ENCODE assay signal across 8 mouse cellular contexts in genomic region chr13:22015479-22016450, GRCm38 (mm10). TPM values are rescaled to one million over a fixed set of nuclear protein-coding genes. Genes with fewer than 3 reads are reported as not detected.
DNase-seq lines count a peak whose midpoint lies in the region; ATAC-seq and TF ChIP-seq lines count a peak whose summit lies in the region.

No protein-coding gene starts in this region.

- no peak for ATAC-seq in midbrain, embryonic 15.5 days (replicated peaks)

- H3K9me3 ChIP-seq in midbrain, embryonic 10.5 days (replicated peaks) = 0 out of 2 replicates have a peak, but pooled peaks cover 2% of the 10 kb centered on the region
- 0 out of 2 replicates have a peak, but pooled peaks cover 4% of the 10 kb centered on the region for H3K9me3 ChIP-seq in midbrain, embryonic 15.5 days

- peaks cover 85% of the 10 kb centered on the region for H3K27me3 ChIP-seq in midbrain, embryonic 10.5 days (ENCODE audit: low read depth, poor library complexity, severe bottlenecking)
- peaks cover 77% of the 10 kb centered on the region for H3K27me3 ChIP-seq in midbrain, embryonic 15.5 days (replicated peaks)

- TF ChIP-seq CTCF in left cerebral cortex, adult 2 months (IDR thresholded peaks at IDR 0.05) = peak; percentile 21

- DNase-seq in midbrain, embryonic 10.5 days (ENCODE audit: low spot score) = peak; percentile 85
- peak; percentile 60 for DNase-seq in cerebellum, adult 9-10 months
- DNase-seq in gastrocnemius, adult 18-20 months (ENCODE audit: low spot score) = peak; percentile 74
- peak; percentile 96 for DNase-seq in hindlimb bud, embryonic 11.5 days (ENCODE audit: extremely low spot score, low read depth, low spot score)
- DNase-seq in left cerebral cortex, adult 2 months (ENCODE audit: extremely low spot score in 1 of 2, low spot score in 2 of 2) = peak; percentile 56 to 70
- peak; percentile 87 for DNase-seq in lung, postnatal 36 days
- DNase-seq in spleen, adult 18-20 months = peak; percentile 59 to 78

- peaks cover 21% of the 10 kb centered on the region for H3K4me1 ChIP-seq in midbrain, embryonic 10.5 days
- H3K4me1 ChIP-seq in midbrain, embryonic 15.5 days = peaks cover 14% of the 10 kb centered on the region

- H3K27ac ChIP-seq in midbrain, embryonic 10.5 days (replicated peaks) = no peak overlapping the region
- no peak overlapping the region for H3K27ac ChIP-seq in midbrain, embryonic 15.5 days
- H3K27ac ChIP-seq in left cerebral cortex, adult 2 months = no peak overlapping the region

- peak overlapping the region; percentile 20 for H3K4me3 ChIP-seq in midbrain, embryonic 10.5 days
- no peak overlapping the region for H3K4me3 ChIP-seq in midbrain, embryonic 15.5 days
- no peak overlapping the region for H3K4me3 ChIP-seq in left cerebral cortex, adult 2 months

- WGBS in midbrain, embryonic 10.5 days = 16% methylated on average over 27 of the region's 27 CpGs
- WGBS in midbrain, embryonic 15.5 days = 14% methylated on average over 27 of the region's 27 CpGs

- H3K9ac ChIP-seq in midbrain, embryonic 15.5 days = no peak overlapping the region

- intact Hi-C loops in left cerebral cortex, adult 2 months (cut with DNase I) = loop anchor here (2.0 kb wide), 1 partner anchor 21 kb away; no protein-coding TSS in a partner anchor

- no peak overlapping the region for H3K4me2 ChIP-seq in midbrain, embryonic 15.5 days

- no peaks in the 10 kb centered on the region for H3K36me3 ChIP-seq in midbrain, embryonic 10.5 days
- no peaks in the 10 kb centered on the region for H3K36me3 ChIP-seq in midbrain, embryonic 15.5 days (replicated peaks)

RNA-seq across cellular contexts. Expression of gene Prss16, which starts 6.2 kb away (rescaled TPM):
- not detected in 2 replicates for polyA plus RNA-seq in midbrain, embryonic 10.5 days (2016; fragmentation: Nextera tagmentation; extraction: Ambion mirVana)
- not detected in 2 replicates for polyA plus RNA-seq in midbrain, embryonic 15.5 days (2015; fragmentation: Nextera tagmentation; extraction: Ambion mirVana)
- total RNA-seq in gastrocnemius, adult 18-20 months (2021) = not detected
- 1 to 10 TPM in 1 of 2 experiments, under 1 TPM in 1; 0.57 to 1.1 TPM for total RNA-seq in left cerebral cortex, adult 2 months (2021)

RNA-seq across cellular contexts. Expression of gene Hist1h2ah, which starts 19.6 kb away (rescaled TPM):
- 10.6 and 11.4 TPM in 2 replicates for polyA plus RNA-seq in midbrain, embryonic 10.5 days (2016; fragmentation: Nextera tagmentation; extraction: Ambion mirVana)
- polyA plus RNA-seq in midbrain, embryonic 15.5 days (2015; fragmentation: Nextera tagmentation; extraction: Ambion mirVana) = 1.9 TPM in 1 of 2 replicates, not detected in the other
- total RNA-seq in gastrocnemius, adult 18-20 months (2021) = 1 to 10 TPM; 1.6 to 2.2 TPM
- 10 to 100 TPM; 18.8 to 25.6 TPM for total RNA-seq in left cerebral cortex, adult 2 months (2021)

RNA-seq across cellular contexts. Expression of gene Hist1h2bk, which starts 19.9 kb away (rescaled TPM):
- polyA plus RNA-seq in midbrain, embryonic 10.5 days (2016; fragmentation: Nextera tagmentation; extraction: Ambion mirVana) = 9.4 and 9.7 TPM in 2 replicates
- 0.54 and 0.63 TPM in 2 replicates for polyA plus RNA-seq in midbrain, embryonic 15.5 days (2015; fragmentation: Nextera tagmentation; extraction: Ambion mirVana)
- total RNA-seq in gastrocnemius, adult 18-20 months (2021) = 1 to 10 TPM; 2.1 to 3.6 TPM
- total RNA-seq in left cerebral cortex, adult 2 months (2021) = 10 to 100 TPM; 12.2 to 13.5 TPM

RNA-seq across cellular contexts. Expression of gene Hist1h4i, which starts 25.4 kb away (rescaled TPM):
- 51.3 and 52.5 TPM in 2 replicates for polyA plus RNA-seq in midbrain, embryonic 10.5 days (2016; fragmentation: Nextera tagmentation; extraction: Ambion mirVana)
- 5.7 and 7.7 TPM in 2 replicates for polyA plus RNA-seq in midbrain, embryonic 15.5 days (2015; fragmentation: Nextera tagmentation; extraction: Ambion mirVana)
- 10 to 100 TPM; 27.1 to 27.8 TPM for total RNA-seq in gastrocnemius, adult 18-20 months (2021)
- total RNA-seq in left cerebral cortex, adult 2 months (2021) = 10 to 100 TPM; 58.2 to 75.2 TPM

RNA-seq across cellular contexts. Expression of gene Hist1h2ag, which starts 27.0 kb away (rescaled TPM):
- 64.8 and 64.9 TPM in 2 replicates for polyA plus RNA-seq in midbrain, embryonic 10.5 days (2016; fragmentation: Nextera tagmentation; extraction: Ambion mirVana)
- polyA plus RNA-seq in midbrain, embryonic 15.5 days (2015; fragmentation: Nextera tagmentation; extraction: Ambion mirVana) = 5.4 and 6.8 TPM in 2 replicates
- 1 to 10 TPM; 2.5 to 2.9 TPM for total RNA-seq in gastrocnemius, adult 18-20 months (2021)
- total RNA-seq in left cerebral cortex, adult 2 months (2021) = 1 to 10 TPM; 8.1 to 9.2 TPM

Comparison
In these comparisons a context has a peak if more than half of its experiments do, and no peak if none do; other contexts are left out.
1. RNA of gene Hist1h2ah, which starts 19.6 kb away (total RNA-seq): 18.8 to 25.6 TPM in left cerebral cortex, adult 2 months; 1.6 to 2.2 TPM in gastrocnemius, adult 18-20 months; every median in the first group is over 4 times any median in the second.
2. Peak in every context shown above with its lines, with median percentiles within 50 percentile points of each other: DNase-seq.